Mouse (Mus musculus) heart, embryonic 14.5 days (tissue): ENCODE results near the gene Crlf1. TPM values are rescaled to one million over a fixed set of nuclear protein-coding genes. Genes with fewer than 3 reads are reported as not detected.
"Not testable (repeated sequence)": the region's sequence is repeated elsewhere in the genome, so short reads cannot be mapped to it uniquely, and the experiment has no call there.

ENCODE experiments used
- ATAC-seq: fragments of 200-750 bp; cut with Nextera tagmentation; 2 replicates; pipeline ENCODE4 v1.8.0; 2017; ENCODE audit warnings: low read depth, moderate TSS enrichment; ENCODE audit not compliant: insufficient number of reproducible peaks, insufficient read depth, low FRiP score
- H3K27ac ChIP-seq, 2 experiments: fragments of 200-500 bp in 1 of 2; fragments of 300-500 bp in 1 of 2; sonication (generic) in 1 of 2; replicated peaks in 1 of 2; 2 replicates each; pipeline ENCODE4 v1.5.1; 2012 to 2014; ENCODE audit warnings: low read depth in 2 of 2, low read length in 2 of 2, control low read depth in 1 of 2, mild to moderate bottlenecking in 1 of 2, mixed read lengths in 1 of 2; ENCODE audit not compliant: control insufficient read depth in 1 of 2, insufficient read depth in 1 of 2
- H3K27me3 ChIP-seq: fragments of 300-500 bp; sonication (generic); 2 replicates; pipeline ENCODE4 v1.6.1; 2014; ENCODE audit warnings: mild to moderate bottlenecking, low read length, control low read depth; ENCODE audit not compliant: control insufficient read depth, insufficient read depth
- H3K36me3 ChIP-seq: fragments of 300-500 bp; sonication (generic); 2 replicates; pipeline ENCODE4 v1.6.1; 2014; ENCODE audit warnings: mild to moderate bottlenecking, control low read depth, low read length, mixed read lengths; ENCODE audit not compliant: control insufficient read depth, insufficient read depth
- H3K4me1 ChIP-seq, 2 experiments: fragments of 200-500 bp in 1 of 2; fragments of 300-500 bp in 1 of 2; sonication (generic) in 1 of 2; 2 replicates each; pipeline ENCODE4 v1.6.1; 2012 to 2014; ENCODE audit warnings: low read length in 2 of 2, control low read depth in 1 of 2, mixed read lengths in 1 of 2; ENCODE audit not compliant: control insufficient read depth in 2 of 2, insufficient read depth in 2 of 2
- H3K4me2 ChIP-seq: fragments of 300-500 bp; sonication (generic); 2 replicates; pipeline ENCODE4 v1.6.1; 2014; ENCODE audit warnings: mild to moderate bottlenecking, low read length
- H3K4me3 ChIP-seq, 2 experiments: fragments of 200-500 bp in 1 of 2; fragments of 300-500 bp in 1 of 2; sonication (generic) in 1 of 2; 2 replicates each; pipeline ENCODE4 v1.5.1; 2012 to 2014; ENCODE audit warnings: low read length in 2 of 2, mild to moderate bottlenecking in 2 of 2, control low read depth in 1 of 2, low read depth in 1 of 2, moderate library complexity in 1 of 2; ENCODE audit not compliant: control insufficient read depth in 1 of 2, insufficient read depth in 1 of 2
- H3K9ac ChIP-seq: fragments of 300-500 bp; sonication (generic); 2 replicates; pipeline ENCODE4 v1.6.1; 2014; ENCODE audit warnings: mild to moderate bottlenecking, low read length
- H3K9me3 ChIP-seq: fragments of 300-500 bp; sonication (generic); 2 replicates; pipeline ENCODE4 v1.6.1; 2016; ENCODE audit warnings: low read length, control low read depth; ENCODE audit not compliant: control insufficient read depth
- WGBS: fragments of 180-500 bp; shearing (Covaris S2); extraction: QIAGEN DNeasy Blood & Tissue Kit; methylation state at CpG from one replicate; pipeline ENCODE4 v1.1.7; 2014; 5-methylcytosine and 5-hydroxymethylcytosine counted together
- polyA plus RNA-seq: library from polyadenylated mRNA; unstranded; fragments of >200 nt; fragmentation: Nextera tagmentation; extraction: Ambion mirVana; gene quantifications from 2 replicates; pipeline ENCODE4 v1.2.1, GENCODE M21; 2014

The Crlf1 gene
- polyA plus RNA-seq, 1 experiment from 2014 or later = 2.0 TPM

- H3K4me3 ChIP-seq = peak overlapping the region in 1 of 2 experiments; percentile 76; a peak in 1 of 4 replicates
- H3K4me2 ChIP-seq = 0 out of 2 replicates have a peak overlapping the region, but pooled peaks have one; percentile 27
- H3K9ac ChIP-seq = no peak overlapping the region; the same call in 1 of the 2 replicates
- H3K9me3 ChIP-seq = no peaks in the 10 kb centered on the region
- H3K27me3 ChIP-seq = peaks cover 16% of the 10 kb centered on the region
- no peak for ATAC-seq
- WGBS = 60% methylated on average over 5 of the region's 5 CpGs
- peaks cover 40% of the 10 kb centered on the region for H3K36me3 ChIP-seq
- H3K4me1 ChIP-seq = peaks cover 23 to 43% of the 10 kb centered on the region in 2 experiments
- H3K27ac ChIP-seq = peak overlapping the region in 1 of 2 experiments; percentile 14; a peak in 1 of 4 replicates
Measured at GRCm38 (mm10) chr8:70507027-70507393, 14.1 kb downstream of the Crlf1 start.

- Histone ChIP-seq H3K4me3 (peak overlapping the region; percentile 91 to 99), H3K4me2 (peak overlapping the region; percentile 95), H3K4me1 (peaks cover 11 to 40% of the 10 kb centered on the region in 2 experiments), H3K27ac (peak overlapping the region; percentile 70 to 95), H3K27me3 (no peaks in the 10 kb centered on the region), H3K9ac (peak overlapping the region; percentile 99), H3K36me3 (peaks cover 51% of the 10 kb centered on the region), H3K9me3 (no peaks in the 10 kb centered on the region)
- ATAC-seq = no peak
- 7% methylated on average over 25 of the region's 25 CpGs for WGBS
Measured at GRCm38 (mm10) chr8:70509281-70509952, 16.5 kb downstream of the Crlf1 start.

- WGBS = under 1% methylated on average over 72 of the region's 74 CpGs
- peaks cover 11 to 34% of the 10 kb centered on the region in 2 experiments for H3K4me1 ChIP-seq
Measured at GRCm38 (mm10) chr8:70510228-70510915, 17.4 kb downstream of the Crlf1 start, which contains the start of gene Uba52. TSS of gene Uba52 (minus strand) at chr8:70510801.

GRCm38 (mm10) chr8:70511174-70511573, 18.2 kb downstream of the Crlf1 start:
- H3K27me3 ChIP-seq, H3K27ac ChIP-seq, H3K9me3 ChIP-seq, ATAC-seq, H3K9ac ChIP-seq: not testable (repeated sequence)
- peaks cover 62% of the 10 kb centered on the region for H3K36me3 ChIP-seq
- H3K4me2 ChIP-seq = peak overlapping the region; percentile 95
- H3K4me1 ChIP-seq = peaks cover 7 to 27% of the 10 kb centered on the region in 2 experiments
- 87% methylated on average over 6 of the region's 6 CpGs for WGBS
- H3K4me3 ChIP-seq = peak overlapping the region; percentile 91 to 99

More at GRCm38 (mm10) chr8:70510228-70510915, 17.4 kb downstream of the Crlf1 start, which contains the start of gene Uba52:
- Histone ChIP-seq H3K27me3 (no peaks in the 10 kb centered on the region), H3K4me3 (peak within 1 kb of the TSS; percentile 91 to 99), H3K36me3 (peaks cover 56% of the 10 kb centered on the region), H3K9me3 (no peaks in the 10 kb centered on the region), H3K9ac (peak within 1 kb of the TSS; percentile 99), H3K4me2 (peak within 1 kb of the TSS; percentile 95), H3K27ac (peak within 1 kb of the TSS; percentile 95)
- ATAC-seq = peak; percentile 80

GRCm38 (mm10) chr8:70511770-70512169, 18.8 kb downstream of the Crlf1 start:
- ATAC-seq = no peak
- Histone ChIP-seq H3K9me3 (no peaks in the 10 kb centered on the region), H3K27me3 (no peaks in the 10 kb centered on the region), H3K4me2 (peak overlapping the region; percentile 95; the same call in 1 of the 2 replicates), H3K36me3 (peaks cover 68% of the 10 kb centered on the region), H3K4me3 (no peak overlapping the region), H3K27ac (no peak overlapping the region), H3K9ac (no peak overlapping the region), H3K4me1 (peaks cover 7 to 27% of the 10 kb centered on the region in 2 experiments)
- WGBS = 96% methylated on average over 2 of the region's 2 CpGs

GRCm38 (mm10) chr8:70512253-70512903, 19.4 kb downstream of the Crlf1 start:
- ATAC-seq = no peak
- Histone ChIP-seq H3K36me3 (peaks cover 65% of the 10 kb centered on the region), H3K9ac (no peak overlapping the region), H3K9me3 (no peaks in the 10 kb centered on the region), H3K27me3 (no peaks in the 10 kb centered on the region), H3K4me3 (no peak overlapping the region), H3K4me1 (peaks cover 7 to 27% of the 10 kb centered on the region in 2 experiments), H3K27ac (no peak overlapping the region), H3K4me2 (no peak overlapping the region)
- 93% methylated on average over 11 of the region's 11 CpGs for WGBS

DNA sequence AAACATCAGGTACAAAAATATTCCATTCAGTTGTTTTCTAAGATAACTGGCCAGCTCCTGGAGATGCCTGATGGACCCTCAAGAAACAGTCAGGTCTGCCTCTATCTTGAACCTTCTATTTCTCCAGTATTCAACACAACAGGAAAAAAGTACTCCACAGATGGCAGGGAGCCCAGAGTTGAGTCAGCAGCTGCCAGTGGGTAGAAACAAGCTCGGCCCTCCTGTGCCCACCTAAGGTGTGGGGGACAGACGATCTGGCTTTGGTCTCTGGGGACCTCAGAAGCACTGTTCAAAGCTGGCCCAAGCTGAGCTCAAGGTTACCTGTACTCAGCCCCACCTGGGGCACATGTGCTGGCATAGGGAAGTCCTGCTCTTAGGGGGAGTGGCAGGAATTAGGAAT, 20.5 kb downstream of the Crlf1 start:
- Histone ChIP-seq H3K4me2 (no peak overlapping the region), H3K9me3 (no peaks in the 10 kb centered on the region), H3K27ac (0 out of 4 replicates have a peak overlapping the region, but pooled peaks of 1 of the 2 experiments have one; percentile 19), H3K9ac (peak overlapping the region; percentile 16; the same call in 1 of the 2 replicates), H3K27me3 (no peaks in the 10 kb centered on the region), H3K36me3 (peaks cover 63% of the 10 kb centered on the region), H3K4me1 (peaks cover 7 to 27% of the 10 kb centered on the region in 2 experiments), H3K4me3 (no peak overlapping the region)
- 40% methylated on average over 2 of the region's 2 CpGs for WGBS
- ATAC-seq = no peak
